Mouse (Mus musculus) skeletal muscle tissue, adult 2 months (tissue): ENCODE measurements around the gene Hmg20b.
A peak's percentile ranks its signal among the peaks of the same experiment; 100 is the strongest.

Experiments used
- DNase-seq: peaks from one replicate; pipeline ENCODE4 v3.0.0-alpha.2; 2012; ENCODE audit warnings: low read depth, low spot score

Hmg20b gene

GRCm38 (mm10) chr10:81378553-81379182, 28.4 kb upstream of the Hmg20b start:
- DNase-seq, result peak; percentile 100

- DNase-seq, result no peak
These were observed 27.7 kb upstream of the Hmg20b start, which contains the start of gene Fzr1 for GRCm38 (mm10) chr10:81377793-81378552. Gene Fzr1 (minus strand): TSS chr10:81378516.

DNA sequence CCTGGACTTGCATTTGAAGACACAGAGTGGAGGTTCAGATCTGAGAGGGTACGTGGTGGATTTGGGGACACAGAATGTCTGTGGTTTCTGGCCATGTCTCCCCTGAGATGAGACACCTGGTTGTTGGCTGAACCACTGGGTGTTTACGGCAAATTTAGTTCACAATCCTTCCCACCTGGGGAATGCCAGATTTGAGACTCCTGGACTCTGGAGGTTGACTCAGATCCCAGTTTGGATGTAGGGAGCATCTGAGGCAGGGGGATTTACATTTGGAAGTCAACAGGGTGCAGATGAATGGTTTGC, 27.0 kb upstream of the Hmg20b start:
- DNase-seq, result no peak

DNA sequence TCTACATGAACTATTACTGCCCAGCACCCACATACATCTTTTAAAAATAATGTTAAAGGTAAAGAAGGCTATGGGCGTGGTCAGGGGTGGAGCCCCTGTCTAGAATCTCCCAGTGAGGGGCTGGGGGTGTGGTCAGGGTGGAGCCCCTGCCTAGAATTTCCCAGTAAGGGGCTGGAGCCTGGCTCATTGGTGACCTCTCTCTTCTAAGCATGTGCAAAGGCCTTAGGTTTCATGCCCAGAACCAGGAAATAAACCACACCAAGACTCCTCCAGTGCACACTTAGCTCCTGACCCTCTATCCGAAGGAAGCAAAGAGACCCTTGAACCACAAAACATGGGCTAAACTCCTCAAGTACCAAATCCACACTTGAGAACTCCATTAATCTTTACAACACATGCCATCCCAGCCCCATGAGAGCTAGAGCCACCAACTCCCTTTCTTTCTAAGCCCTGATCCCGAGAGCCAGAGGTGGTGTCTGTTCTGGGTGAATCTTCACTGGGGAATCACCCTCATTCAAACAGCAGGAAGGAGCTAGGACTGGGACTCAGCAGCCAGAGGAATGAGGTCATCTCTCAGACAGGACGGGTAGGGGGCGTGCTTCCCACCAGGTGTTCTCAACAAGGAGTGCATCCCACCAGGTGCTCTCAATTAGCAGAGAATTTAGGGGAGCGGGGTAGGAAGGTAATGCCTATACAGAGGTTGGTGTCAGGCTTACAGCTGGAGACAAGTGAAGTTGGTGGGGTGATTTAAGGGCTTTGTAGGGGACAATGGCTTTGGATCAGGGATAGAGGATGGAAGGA, 26.5 kb upstream of the Hmg20b start:
- DNase-seq, result no peak

GRCm38 (mm10) chr10:81375322-81375721, 25.0 kb upstream of the Hmg20b start:
- no peak for DNase-seq

GRCm38 (mm10) chr10:81367207-81367495, 16.9 kb upstream of the Hmg20b start:
- no peak for DNase-seq

GRCm38 (mm10) chr10:81366477-81367206, 16.4 kb upstream of the Hmg20b start:
- no peak for DNase-seq

DNA sequence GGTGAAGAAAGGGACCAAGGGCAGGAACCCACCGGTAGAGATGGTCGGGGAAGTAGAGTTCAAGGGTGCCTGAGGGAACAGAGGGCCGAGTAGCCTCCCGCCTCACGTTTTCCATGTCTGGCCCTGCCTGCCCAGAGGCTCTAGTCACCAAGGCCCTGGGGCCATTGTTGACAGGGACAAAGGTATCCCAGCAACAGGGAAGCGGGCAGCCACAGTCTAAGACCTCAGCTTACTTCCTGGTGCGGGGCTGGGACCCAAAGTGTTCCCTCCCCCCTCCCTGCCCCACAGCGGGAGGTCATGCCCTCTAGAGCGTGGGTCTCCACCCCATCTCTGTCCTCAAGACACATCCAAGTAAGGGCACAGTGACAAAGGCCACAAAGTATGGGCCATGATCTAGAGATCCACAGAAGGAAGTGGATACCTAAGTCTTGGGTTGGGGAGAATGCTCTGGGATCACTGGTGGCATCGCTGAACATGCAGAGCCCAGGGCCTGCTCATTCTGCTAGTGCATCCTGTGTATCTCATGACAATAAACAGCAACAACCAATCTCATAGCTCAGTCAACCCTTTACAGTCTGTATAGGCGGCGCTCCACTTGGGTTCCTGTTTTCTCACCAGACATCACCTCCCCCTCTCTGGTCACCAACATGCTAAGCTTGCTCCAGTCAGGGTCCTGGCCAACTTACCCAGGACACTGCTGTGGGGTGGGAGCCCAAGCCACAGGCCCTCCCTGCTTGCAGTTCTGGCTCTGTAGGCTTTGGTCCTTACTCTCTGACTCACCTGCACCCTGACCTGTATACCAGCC, 15.6 kb upstream of the Hmg20b start, which contains the start of gene 4930404N11Rik:
Gene 4930404N11Rik, minus strand, starts transcription at position 145 of the 805 bp plus-strand sequence.
- DNase-seq, result no peak

GRCm38 (mm10) chr10:81365073-81365472, 14.8 kb upstream of the Hmg20b start:
- no peak for DNase-seq

DNA sequence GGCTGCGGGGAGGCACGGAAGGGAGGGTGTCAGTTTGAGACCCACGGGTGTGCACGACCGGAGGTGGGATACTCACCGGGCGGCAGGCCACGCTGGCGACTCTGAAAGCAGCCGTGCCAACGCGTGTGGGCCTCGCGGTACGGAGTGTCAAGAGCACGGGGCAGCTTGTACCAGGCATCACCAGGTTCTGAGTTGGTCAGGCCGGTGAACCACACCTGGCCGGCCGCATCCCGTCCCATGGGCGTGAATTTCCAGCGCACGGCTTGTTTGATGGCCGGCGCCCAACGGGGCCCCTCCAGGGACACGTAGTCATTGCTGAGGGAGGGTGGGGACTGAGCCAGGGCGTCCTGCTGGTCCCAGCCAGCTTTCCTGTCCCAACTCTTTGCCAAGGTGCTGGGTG, 14.4 kb upstream of the Hmg20b start:
- DNase-seq, result no peak

DNA sequence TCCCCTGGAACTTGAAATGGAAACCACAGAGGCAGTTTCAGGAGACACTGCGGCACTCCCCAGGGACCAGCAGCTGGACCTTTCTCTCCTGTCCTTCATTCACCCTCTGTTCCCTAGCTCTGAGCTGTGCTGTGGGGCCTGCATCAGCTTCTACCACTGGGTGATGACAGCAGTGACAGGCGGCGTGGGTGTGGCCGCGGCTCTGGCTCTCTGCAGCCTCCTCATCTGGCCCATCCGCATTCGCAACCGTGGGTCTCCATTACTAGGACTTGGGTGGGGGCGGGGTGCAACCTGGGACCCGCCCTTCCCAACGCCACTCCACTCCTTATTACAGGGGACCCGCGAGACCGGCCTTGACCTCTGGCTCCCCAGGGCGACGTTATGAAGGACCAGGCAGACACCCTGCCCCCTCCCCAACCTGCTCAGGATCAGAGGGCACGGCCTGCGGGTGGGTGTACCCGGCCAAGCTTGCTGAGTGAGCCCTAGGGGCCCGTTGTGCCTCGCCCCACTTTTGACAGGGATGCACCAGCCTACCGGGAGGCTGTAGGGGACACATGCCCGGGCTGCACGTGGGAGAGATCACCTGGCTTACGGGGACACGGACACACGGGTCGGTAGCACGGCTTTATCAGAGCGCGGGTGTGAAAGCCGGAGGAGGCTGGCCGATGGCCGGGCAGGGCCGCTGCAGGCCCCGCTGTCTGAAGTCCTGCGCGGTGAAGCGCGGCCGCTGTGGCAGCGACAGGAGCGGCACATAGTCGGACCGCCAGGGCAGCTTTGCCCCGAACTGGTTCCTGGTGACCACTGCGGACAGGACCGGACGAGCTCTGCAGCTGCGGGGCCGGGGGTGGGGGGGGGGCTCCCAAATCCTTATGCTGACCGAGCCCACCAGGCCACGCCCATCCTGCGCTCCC, 13.4 kb upstream of the Hmg20b start:
- DNase-seq, result no peak

DNA sequence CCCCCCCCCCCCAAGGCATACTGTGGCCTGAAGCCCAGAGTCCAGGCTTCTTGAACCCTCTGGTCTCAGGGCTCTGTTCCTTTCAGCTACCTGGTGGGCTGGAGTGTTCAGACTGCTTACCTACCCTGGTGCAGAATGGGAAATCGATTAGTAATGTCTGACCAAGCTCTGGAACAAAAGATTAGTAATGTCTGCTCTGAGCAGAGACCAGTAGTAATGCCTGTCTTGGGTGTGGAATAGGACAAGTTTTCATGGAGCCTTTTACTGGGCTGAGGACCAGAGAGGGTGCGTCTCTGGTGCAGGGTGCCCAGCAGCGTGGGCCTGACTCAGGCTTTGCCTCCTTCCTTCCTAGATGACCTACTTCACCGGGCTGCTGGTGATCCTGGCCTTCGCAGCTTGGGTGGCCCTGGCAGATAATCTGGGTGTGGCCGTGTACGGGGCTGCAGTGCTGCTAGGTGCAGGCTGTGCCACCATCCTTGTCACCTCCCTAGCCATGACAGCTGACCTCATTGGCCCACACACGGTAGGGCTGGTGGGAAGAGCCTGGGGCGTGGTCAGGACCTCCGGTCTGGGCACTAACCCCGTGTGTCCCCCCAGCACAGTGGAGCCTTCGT, 12.2 kb upstream of the Hmg20b start:
- DNase-seq, result no peak

GRCm38 (mm10) chr10:81360721-81361120, 10.4 kb upstream of the Hmg20b start:
- no peak for DNase-seq

DNA sequence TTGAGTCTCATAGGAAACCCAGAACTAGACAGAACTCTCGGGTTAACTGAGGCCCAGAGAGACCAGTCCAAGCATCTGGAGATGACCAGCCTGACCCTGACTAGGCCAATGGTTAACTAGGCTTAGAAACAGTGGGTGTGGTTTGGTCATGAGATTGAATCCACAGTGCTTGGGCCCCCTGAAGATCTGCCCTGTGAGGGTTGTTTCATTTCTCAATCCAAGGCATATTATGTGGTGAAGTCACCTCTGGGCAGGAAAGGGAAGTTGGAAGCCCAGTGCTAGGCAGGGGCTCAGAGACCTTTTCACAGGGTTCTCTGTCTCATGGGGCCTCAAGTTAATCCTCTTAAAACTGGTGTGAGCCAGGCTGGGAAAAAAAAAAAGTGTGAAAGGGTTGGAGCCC, 8.6 kb upstream of the Hmg20b start:
- no peak for DNase-seq

GRCm38 (mm10) chr10:81358209-81358608, 7.9 kb upstream of the Hmg20b start:
- DNase-seq, result no peak

DNA sequence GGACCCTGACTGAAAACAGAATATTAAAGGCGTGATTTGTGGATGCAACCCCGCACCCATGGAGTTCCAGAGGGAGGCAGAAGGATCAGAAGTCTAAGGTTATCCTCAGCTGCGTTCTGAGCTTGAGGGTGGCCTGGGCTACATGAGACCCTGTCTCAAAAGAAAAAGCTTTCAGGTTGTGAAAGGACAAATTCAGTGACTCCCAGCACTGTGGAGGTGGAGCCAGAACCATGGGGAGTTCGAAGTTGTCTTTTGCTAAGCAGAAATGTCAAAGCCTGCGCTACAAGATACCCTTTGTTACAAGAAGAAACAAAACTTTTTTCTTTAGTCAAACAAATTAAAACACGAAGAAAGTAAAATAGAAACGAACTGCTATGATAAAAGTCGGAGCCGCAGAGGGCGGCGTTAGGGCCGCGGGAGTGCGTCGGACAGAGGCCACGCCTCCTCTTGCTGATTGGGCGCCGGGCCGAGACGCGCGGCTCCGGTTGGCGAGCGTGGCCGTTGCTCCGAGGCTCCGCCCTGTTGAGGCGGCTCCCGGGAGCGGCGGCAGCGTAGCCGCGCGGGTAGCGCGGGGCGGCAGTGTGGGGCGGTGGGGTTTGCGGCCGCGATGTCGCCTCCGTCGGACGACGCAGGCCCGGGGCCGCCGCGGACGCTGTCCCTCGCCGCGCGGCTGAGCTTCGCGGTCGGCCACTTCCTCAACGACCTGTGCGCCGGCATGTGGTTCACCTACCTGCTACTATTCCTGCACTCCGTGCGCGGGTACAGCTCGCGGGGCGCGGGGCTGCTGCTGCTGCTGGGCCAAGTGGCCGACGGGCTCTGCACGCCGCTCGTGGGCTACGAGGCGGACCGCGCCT, 6.9 kb upstream of the Hmg20b start, which contains the start of gene Mfsd12:
Gene Mfsd12, plus strand, starts transcription at position 501 of the 854 bp plus-strand sequence.
- peak; percentile 84 for DNase-seq

DNA sequence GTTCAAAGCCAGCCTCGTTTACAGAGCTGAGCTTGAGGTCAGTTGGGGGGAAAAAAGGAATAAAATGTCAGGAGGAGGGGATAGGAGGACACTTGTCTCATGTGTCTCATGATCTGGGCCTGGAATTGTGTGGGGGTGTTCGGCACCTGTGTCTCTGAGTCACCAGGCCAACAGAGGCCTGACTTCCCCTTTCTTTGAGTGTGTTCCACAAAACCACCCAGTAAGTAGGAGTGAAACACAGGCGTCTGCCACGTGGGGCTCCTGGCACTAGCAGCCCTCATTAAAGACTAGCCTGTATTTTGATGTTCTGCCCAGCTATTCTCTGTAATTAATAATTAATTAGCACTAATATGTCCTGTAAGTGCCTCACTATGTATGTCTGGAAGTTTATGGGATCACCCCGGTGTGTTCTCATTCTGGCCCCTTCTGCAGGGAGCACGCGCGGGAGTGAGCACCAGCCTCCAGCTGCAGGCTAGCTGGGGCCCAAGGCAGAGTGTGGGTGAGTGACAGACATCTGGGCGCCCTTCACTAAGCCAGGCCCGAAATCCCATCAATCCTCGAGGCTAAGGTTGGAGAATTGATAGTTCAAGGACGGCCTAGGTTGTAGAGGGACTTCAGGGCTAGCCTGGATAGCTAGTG, 6.2 kb upstream of the Hmg20b start:
- DNase-seq, result no peak

- no peak for DNase-seq
These were observed 5.3 kb upstream of the Hmg20b start for GRCm38 (mm10) chr10:81355533-81355932.
